Mouse (Mus musculus): ENCODE results near the gene Scube3.

DNA sequence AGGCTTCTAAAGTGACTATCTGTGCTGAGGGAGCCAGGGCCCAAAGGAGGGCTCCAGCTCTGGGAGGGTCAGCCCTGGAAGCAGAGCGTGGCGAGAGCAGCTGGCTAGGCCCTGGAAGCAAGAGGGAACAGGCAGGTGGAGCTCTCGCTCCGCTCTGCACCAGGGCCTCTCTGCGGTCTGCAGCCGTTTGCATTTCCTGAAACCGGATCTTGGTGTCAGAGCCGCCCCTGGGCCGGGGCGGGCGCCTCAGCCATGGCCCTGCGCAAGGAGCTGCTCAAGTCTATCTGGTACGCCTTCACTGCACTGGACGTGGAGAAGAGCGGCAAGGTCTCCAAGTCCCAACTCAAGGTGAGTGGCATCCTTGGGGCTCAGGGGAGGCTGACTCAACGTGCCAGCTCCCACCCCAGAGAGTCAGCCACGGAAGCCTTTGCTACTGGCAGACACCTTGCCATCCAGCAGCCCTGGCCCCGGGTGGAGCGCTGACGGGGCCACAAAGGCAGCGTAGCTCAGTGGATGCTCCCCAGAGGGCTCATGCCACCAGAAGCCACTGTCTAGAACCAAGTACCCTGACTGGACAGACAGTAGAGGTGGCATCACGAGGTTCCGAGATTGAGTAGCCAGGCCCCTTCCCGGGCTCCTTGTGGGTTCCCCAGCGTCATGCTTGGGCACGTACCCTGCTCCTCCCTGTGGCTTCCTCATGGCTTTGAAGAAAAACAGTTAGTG is 65.8 kb downstream of the Scube3 start, which contains the start of gene Def6:
- no peak for TF ChIP-seq CTCF (IDR thresholded peaks at IDR 0.05; ENCODE audit: insufficient read depth, low read depth, low read length)
- TF ChIP-seq POLR2A (IDR thresholded peaks at IDR 0.05; ENCODE audit: insufficient read depth, low read depth, low read length) = no peak
